Mouse (Mus musculus): ENCODE measurements at regions not wholly inside any gene's neighbourhood (a gene's known extent, or its start where the extent isn't known, plus 50 kb on each side); places are given as distances from the start of the nearest gene placed in this dataset.

- TF ChIP-seq CTCF (IDR thresholded peaks at IDR 0.05; ENCODE audit: extremely low read depth, insufficient read depth, insufficient read length, insufficient replicate concordance): no peak
- no peak for TF ChIP-seq POLR2A (IDR thresholded peaks at IDR 0.05; ENCODE audit: low read depth, low read length)
Measured at GRCm38 (mm10) chr13:52297277-52297623, 233.8 kb downstream of the Diras2 start.

Data from spleen, adult 2 months (tissue).